Mouse (Mus musculus): Measurements from ENCODE around the gene Ush2a.

DNA sequence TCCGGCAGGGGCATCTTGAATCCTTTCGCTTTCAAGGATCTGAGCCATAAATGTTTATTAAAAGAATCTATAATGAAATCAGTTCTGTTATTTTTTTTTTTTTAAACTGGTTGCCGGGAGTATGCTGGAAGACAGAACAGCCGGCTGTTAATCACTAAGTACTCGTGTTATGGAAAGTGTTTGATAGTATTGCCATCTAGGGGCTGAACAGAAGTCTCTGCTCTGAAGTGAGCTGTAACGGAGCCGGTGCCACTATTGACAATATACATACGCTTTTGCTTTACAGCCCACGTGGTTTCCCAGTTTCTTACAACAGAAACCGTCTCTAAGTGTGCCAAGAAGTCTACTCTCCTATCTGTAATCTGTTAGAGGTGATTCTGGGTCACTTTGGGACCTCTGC lies 642.3 kb downstream of the Ush2a start:
- TF ChIP-seq CTCF (IDR thresholded peaks at IDR 0.05; ENCODE audit: insufficient read depth, low read depth, low read length) (no peak), POLR2A (IDR thresholded peaks at IDR 0.05; ENCODE audit: insufficient read depth, low read depth, low read length) (no peak)

Data from olfactory bulb, adult 2 months (tissue).